Mouse (Mus musculus) embryonic facial prominence, embryonic 10.5 days (tissue): ENCODE data around the gene Bend5. TPM values are rescaled to one million over a fixed set of nuclear protein-coding genes. Genes with fewer than 3 reads are reported as not detected.

Experiments
- DNase-seq: peaks from one replicate; pipeline ENCODE4 v3.0.0-alpha.2; 2017; ENCODE audit warnings: low spot score
- H3K27ac ChIP-seq: fragments of 300-500 bp; sonication (generic); replicated peaks from 2 replicates; pipeline ENCODE4 v1.5.1; 2016; ENCODE audit warnings: mild to moderate bottlenecking
- H3K27me3 ChIP-seq: fragments of 300-500 bp; sonication (generic); replicated peaks from 2 replicates; pipeline ENCODE4 v1.6.1; 2016; ENCODE audit warnings: low read depth, mild to moderate bottlenecking; ENCODE audit not compliant: poor library complexity, severe bottlenecking
- H3K36me3 ChIP-seq: fragments of 300-500 bp; sonication (generic); replicated peaks from 2 replicates; pipeline ENCODE4 v1.6.1; 2016; ENCODE audit warnings: mild to moderate bottlenecking, moderate library complexity
- H3K4me1 ChIP-seq: fragments of 300-500 bp; sonication (generic); 2 replicates; pipeline ENCODE4 v1.6.1; 2016
- H3K4me3 ChIP-seq: fragments of 300-500 bp; sonication (generic); 2 replicates; pipeline ENCODE4 v1.5.1; 2016; ENCODE audit warnings: mild to moderate bottlenecking, moderate library complexity
- H3K9me3 ChIP-seq: fragments of 300-500 bp; sonication (generic); 2 replicates; pipeline ENCODE4 v1.6.1; 2016; ENCODE audit warnings: mild to moderate bottlenecking
- WGBS: fragments of 180-500 bp; shearing (Covaris S2); methylation state at CpG from one replicate; pipeline ENCODE4 v1.1.7; 2016; 5-methylcytosine and 5-hydroxymethylcytosine counted together
- polyA plus RNA-seq: library from polyadenylated mRNA; unstranded; fragments of >200 nt; fragmentation: Nextera tagmentation; extraction: Ambion mirVana; gene quantifications from 2 replicates; pipeline ENCODE4 v1.2.1, GENCODE M21; 2016

Bend5 gene
- polyA plus RNA-seq, 1 experiment from 2014 or later: 35.8 TPM

- no peaks in the 10 kb centered on the region for H3K4me1 ChIP-seq
- no peak overlapping the region for H3K4me3 ChIP-seq
- H3K36me3 ChIP-seq: no peaks in the 10 kb centered on the region
- no peaks in the 10 kb centered on the region for H3K27me3 ChIP-seq
- no peak overlapping the region for H3K27ac ChIP-seq
- no peaks in the 10 kb centered on the region for H3K9me3 ChIP-seq
- DNase-seq: no peak
- WGBS: 80% methylated on average over 3 of the region's 3 CpGs
Observed at GRCm38 (mm10) chr4:111498751-111499150, 83.9 kb downstream of the Bend5 start.

- H3K36me3 ChIP-seq: no peaks in the 10 kb centered on the region
- H3K4me3 ChIP-seq: no peak overlapping the region
- H3K27ac ChIP-seq: no peak overlapping the region
- WGBS: 82% methylated on average over 1 of the region's 1 CpGs
- DNase-seq: no peak
- no peaks in the 10 kb centered on the region for H3K4me1 ChIP-seq
- no peaks in the 10 kb centered on the region for H3K27me3 ChIP-seq
- no peaks in the 10 kb centered on the region for H3K9me3 ChIP-seq
Observed at GRCm38 (mm10) chr4:111501441-111501840, 86.6 kb downstream of the Bend5 start.

GRCm38 (mm10) chr4:111502965-111503727 lies 88.3 kb downstream of the Bend5 start:
- Histone ChIP-seq H3K36me3 (no peaks in the 10 kb centered on the region), H3K4me3 (no peak overlapping the region), H3K27me3 (no peaks in the 10 kb centered on the region), H3K9me3 (no peaks in the 10 kb centered on the region), H3K27ac (no peak overlapping the region), H3K4me1 (no peaks in the 10 kb centered on the region)
- DNase-seq: no peak
- 69% methylated on average over 5 of the region's 5 CpGs for WGBS

- no peak overlapping the region for H3K27ac ChIP-seq
- no peaks in the 10 kb centered on the region for H3K27me3 ChIP-seq
- no peaks in the 10 kb centered on the region for H3K36me3 ChIP-seq
- DNase-seq: no peak
- H3K4me3 ChIP-seq: no peak overlapping the region
- 90% methylated on average over 2 of the region's 2 CpGs for WGBS
- H3K4me1 ChIP-seq: no peaks in the 10 kb centered on the region
- no peaks in the 10 kb centered on the region for H3K9me3 ChIP-seq
Observed at GRCm38 (mm10) chr4:111504952-111505351, 90.1 kb downstream of the Bend5 start.
